Mouse (Mus musculus) heart, postnatal 0 days (tissue): ENCODE measurements at regions not wholly inside any gene's neighbourhood (a gene's known extent, or its start where the extent isn't known, plus 50 kb on each side); places are given as distances from the start of the nearest gene placed in this dataset.

ENCODE experiments used
- CTCF ChIP-seq: IDR thresholded peaks from 2 replicates; pipeline ENCODE4 v1.5.1; 2016; ENCODE audit warnings: antibody characterized with exemption, control low read depth, low read depth
- EP300 ChIP-seq: IDR thresholded peaks from 2 replicates; pipeline ENCODE4 v1.6.1; 2016; ENCODE audit warnings: antibody characterized with exemption, low read depth

GRCm38 (mm10) chr13:3752334-3752733 is 51.8 kb downstream of the Calml3 start:
- TF ChIP-seq CTCF (no peak), EP300 (no peak)
